Mouse (Mus musculus) MEL (cell line): ENCODE data around the gene Pp2d1. TPM values are rescaled to one million over a fixed set of nuclear protein-coding genes. Genes with fewer than 3 reads are reported as not detected.
A peak's percentile ranks its signal among the peaks of the same experiment; 100 is the strongest.

ENCODE experiments used
- DNase-seq: peaks from one replicate; pipeline ENCODE4 v3.0.0; 2011; ENCODE audit warnings: low read depth, low spot score
- H3K27ac ChIP-seq: 2 replicates; pipeline ENCODE4 v1.5.1; 2012; ENCODE audit warnings: low read depth, mild to moderate bottlenecking, control low read depth, low read length, moderate library complexity; ENCODE audit not compliant: control insufficient read depth
- H3K27me3 ChIP-seq, 2 experiments: fragments of 150-350 bp in 1 of 2; sonication (generic) in 1 of 2; 2 replicates each; pipeline ENCODE4 v1.6.1; 2012; ENCODE audit warnings: low read length in 2 of 2, mild to moderate bottlenecking in 2 of 2, improper control_type of control experiment in 1 of 2, moderate library complexity in 1 of 2; ENCODE audit not compliant: insufficient read depth in 2 of 2, control insufficient read depth in 1 of 2
- H3K36me3 ChIP-seq, 2 experiments: 2 replicates each; pipeline ENCODE4 v1.6.1; 2012 to 2014; ENCODE audit warnings: low read length in 2 of 2, improper control_type of control experiment in 1 of 2, inconsistent platforms in 1 of 2, mild to moderate bottlenecking in 1 of 2; ENCODE audit not compliant: insufficient read depth in 2 of 2, control insufficient read depth in 1 of 2
- H3K4me1 ChIP-seq, 2 experiments: fragments of 150-350 bp in 1 of 2; sonication (generic) in 1 of 2; 2 replicates each; pipeline ENCODE4 v1.6.1; 2012; ENCODE audit warnings: low read length in 2 of 2, improper control_type of control experiment in 1 of 2, mild to moderate bottlenecking in 1 of 2; ENCODE audit not compliant: insufficient read depth in 2 of 2, control insufficient read depth in 1 of 2
- H3K4me3 ChIP-seq, 2 experiments: fragments of 150-350 bp in 1 of 2; sonication (generic) in 1 of 2; 2 replicates each; pipeline ENCODE4 v1.5.1; 2012; ENCODE audit warnings: low read depth in 2 of 2, low read length in 2 of 2, mild to moderate bottlenecking in 2 of 2, moderate library complexity in 2 of 2, control low read depth in 1 of 2, improper control_type of control experiment in 1 of 2; ENCODE audit not compliant: control insufficient read depth in 1 of 2, insufficient read depth in 1 of 2
- H3K79me2 ChIP-seq: 2 replicates; pipeline ENCODE4 v1.6.1; 2012; ENCODE audit warnings: mild to moderate bottlenecking, low read length, moderate library complexity; ENCODE audit not compliant: control insufficient read depth, poor library complexity, insufficient read depth
- H3K9ac ChIP-seq: 2 replicates; pipeline ENCODE4 v1.6.1; 2012; ENCODE audit warnings: low read depth, mild to moderate bottlenecking, control low read depth, low read length, moderate library complexity; ENCODE audit not compliant: control insufficient read depth, poor library complexity, severe bottlenecking
- H3K9me3 ChIP-seq: fragments of 150-350 bp; sonication (generic); replicated peaks from 2 replicates; pipeline ENCODE4 v1.6.1; 2012; ENCODE audit warnings: mild to moderate bottlenecking, low read length, improper control_type of control experiment, moderate library complexity; ENCODE audit not compliant: insufficient read depth
- CTCF ChIP-seq, 3 experiments: IDR thresholded peaks in 2 of 3; conservative IDR thresholded peaks in 1 of 3; 2 replicates each; pipeline ENCODE4 v1.5.1; 2011 to 2012; ENCODE audit warnings: low read length in 3 of 3, low read depth in 2 of 3, mild to moderate bottlenecking in 2 of 3, improper control_type of control experiment in 1 of 3, inconsistent platforms in 1 of 3, mixed read lengths in 1 of 3, moderate library complexity in 1 of 3; ENCODE audit not compliant: control insufficient read depth in 1 of 3, insufficient read depth in 1 of 3, poor library complexity in 1 of 3, severe bottlenecking in 1 of 3
- E2F4 ChIP-seq: IDR thresholded peaks from 2 replicates; pipeline ENCODE4 v1.6.1; 2011; ENCODE audit warnings: low read depth, low read length, improper control_type of control experiment, borderline replicate concordance
- ETS1 ChIP-seq: IDR thresholded peaks from 2 replicates; pipeline ENCODE4 v1.6.1; 2012; ENCODE audit warnings: low read depth, mild to moderate bottlenecking, inconsistent platforms, low read length, improper control_type of control experiment, moderate library complexity
- GABPA ChIP-seq: IDR thresholded peaks from 2 replicates; pipeline ENCODE4 v1.6.1; 2012; ENCODE audit warnings: low read depth, mild to moderate bottlenecking, inconsistent platforms, low read length, improper control_type of control experiment, moderate library complexity
- KAT2A ChIP-seq: conservative IDR thresholded peaks from 2 replicates; pipeline ENCODE4 v1.6.1; 2012; ENCODE audit warnings: low read depth, low read length, improper control_type of control experiment, inconsistent platforms
- MAX ChIP-seq: IDR thresholded peaks from 2 replicates; pipeline ENCODE4 v1.6.1; 2011; ENCODE audit warnings: low read length, improper control_type of control experiment
- MAZ ChIP-seq: IDR thresholded peaks from 2 replicates; pipeline ENCODE4 v1.6.1; 2012; ENCODE audit warnings: low read depth, mild to moderate bottlenecking, inconsistent platforms, low read length, improper control_type of control experiment
- MYB ChIP-seq: IDR thresholded peaks from 2 replicates; pipeline ENCODE4 v1.6.1; 2011; ENCODE audit warnings: mild to moderate bottlenecking, low read depth, low read length, improper control_type of control experiment
- NELFE ChIP-seq: IDR thresholded peaks from 2 replicates; pipeline ENCODE4 v1.6.1; 2011; ENCODE audit warnings: low read depth, low read length, improper control_type of control experiment
- POLR2AphosphoS2 ChIP-seq: IDR thresholded peaks from 2 replicates; pipeline ENCODE4 v1.6.1; 2011; ENCODE audit warnings: low read length, improper control_type of control experiment
- POLR2AphosphoS5 ChIP-seq: IDR thresholded peaks from 2 replicates; pipeline ENCODE4 v1.6.1; 2012; ENCODE audit warnings: low read depth, borderline replicate concordance, mild to moderate bottlenecking, inconsistent platforms, low read length, moderate library complexity, mixed read lengths
- RCOR1 ChIP-seq: IDR thresholded peaks from 2 replicates; pipeline ENCODE4 v1.6.1; 2012; ENCODE audit warnings: low read depth, mild to moderate bottlenecking, inconsistent platforms, low read length, improper control_type of control experiment
- SIN3A ChIP-seq: IDR thresholded peaks from 2 replicates; pipeline ENCODE4 v1.6.1; 2012; ENCODE audit warnings: low read length, improper control_type of control experiment, inconsistent platforms
- SMC3 ChIP-seq: IDR thresholded peaks from 2 replicates; pipeline ENCODE4 v1.6.1; 2011; ENCODE audit warnings: low read depth, low read length, improper control_type of control experiment
- TBP ChIP-seq: IDR thresholded peaks from 2 replicates; pipeline ENCODE4 v1.8.0; 2011; ENCODE audit warnings: low read depth, low read length, improper control_type of control experiment
- TCF12 ChIP-seq: IDR thresholded peaks from 2 replicates; pipeline ENCODE4 v1.6.1; 2014; ENCODE audit warnings: low read depth, mild to moderate bottlenecking, inconsistent platforms, low read length, improper control_type of control experiment, moderate library complexity
- ZC3H11A ChIP-seq: IDR thresholded peaks from 2 replicates; pipeline ENCODE4 v1.6.1; 2012; ENCODE audit warnings: low read depth, mild to moderate bottlenecking, inconsistent platforms, low read length, improper control_type of control experiment
- ZMIZ1 ChIP-seq: IDR thresholded peaks from 2 replicates; pipeline ENCODE4 v1.6.1; 2012; ENCODE audit warnings: low read depth, mild to moderate bottlenecking, inconsistent platforms, low read length, improper control_type of control experiment, moderate library complexity
- polyA plus RNA-seq, 2 experiments: library from polyadenylated mRNA; stranded (reverse) in 1 of 2; unstranded in 1 of 2; fragments of >175 nt in 1 of 2; fragments of >200 nt in 1 of 2; gene quantifications; 2 replicates each; pipeline versions ENCODE4 v1.2.1 to v1.2.4; 2012; ENCODE audit warnings: low replicate concordance in 2 of 2, low read depth in 1 of 2; ENCODE audit not compliant: insufficient read length in 2 of 2, insufficient read depth in 1 of 2, missing spikeins in 1 of 2
- total RNA-seq: library from RNA; depleted of rRNA; stranded (reverse); fragments of 300-350 nt; gene quantifications from 2 replicates; pipeline ENCODE4 v1.2.3, GENCODE M21; 2012

Pp2d1 gene
- total and polyA plus RNA-seq, 3 experiments, result 0.04 to 0.08 TPM; not detected in 1

- Histone ChIP-seq H3K27me3 (no peaks in the 10 kb centered on the region), H3K9ac (no peak overlapping the region), H3K79me2 (no peaks in the 10 kb centered on the region), H3K9me3 (no peaks in the 10 kb centered on the region), H3K4me1 (peaks cover 0 to 2% of the 10 kb centered on the region in 2 experiments; a peak in 1 of 4 replicates), H3K36me3 (no peaks in the 10 kb centered on the region; a peak in 2 of 4 replicates), H3K4me3 (no peak overlapping the region), H3K27ac (no peak overlapping the region)
- DNase-seq, result no peak
- TF ChIP-seq ETS1 (peak; percentile 45), ZMIZ1 (no peak)
Measured at GRCm38 (mm10) chr17:53554813-53555212, 15.6 kb upstream of the Pp2d1 start.

DNA sequence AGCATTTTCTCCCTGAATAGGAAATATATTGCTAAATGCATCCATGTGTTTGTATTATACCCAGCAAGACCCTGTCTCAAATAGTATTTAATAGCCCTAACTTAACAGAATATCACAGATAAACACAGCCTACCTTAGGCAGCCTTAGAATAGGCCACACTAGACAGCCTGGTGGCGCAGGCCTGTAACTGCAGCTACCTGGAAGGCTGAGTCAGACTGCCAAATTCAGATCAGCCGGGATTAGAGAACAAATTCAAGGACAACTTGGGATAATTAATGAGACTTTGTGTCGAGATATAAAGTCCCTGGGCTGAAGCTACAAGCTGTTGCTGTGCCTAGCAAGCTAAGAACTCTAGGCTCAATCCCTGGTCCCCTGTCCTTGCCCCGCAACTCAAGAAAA is 14.8 kb upstream of the Pp2d1 start:
- peak; percentile 39 to 55 (median 40) for TF ChIP-seq CTCF (IDR thresholded peaks at IDR 0.05 in 2 of 3, conservative IDR thresholded peaks at IDR 0.05 in 1 of 3; ENCODE audit: control insufficient read depth in 1 of 3, insufficient read depth in 1 of 3, low read depth in 2 of 3, low read length in 3 of 3, poor library complexity in 1 of 3, severe bottlenecking in 1 of 3)
- TF ChIP-seq SIN3A, result no peak
- peak; percentile 8; the same call in 1 of the 2 replicates for TF ChIP-seq SMC3
- DNase-seq, result peak; percentile 43
- Histone ChIP-seq H3K9ac (no peak overlapping the region), H3K27me3 (no peaks in the 10 kb centered on the region; a peak in 1 of 4 replicates), H3K4me1 (peaks cover 0 to 2% of the 10 kb centered on the region in 2 experiments; a peak in 1 of 4 replicates), H3K27ac (no peak overlapping the region), H3K4me3 (no peak overlapping the region), H3K9me3 (no peaks in the 10 kb centered on the region), H3K36me3 (no peaks in the 10 kb centered on the region; a peak in 1 of 4 replicates), H3K79me2 (no peaks in the 10 kb centered on the region)

DNA sequence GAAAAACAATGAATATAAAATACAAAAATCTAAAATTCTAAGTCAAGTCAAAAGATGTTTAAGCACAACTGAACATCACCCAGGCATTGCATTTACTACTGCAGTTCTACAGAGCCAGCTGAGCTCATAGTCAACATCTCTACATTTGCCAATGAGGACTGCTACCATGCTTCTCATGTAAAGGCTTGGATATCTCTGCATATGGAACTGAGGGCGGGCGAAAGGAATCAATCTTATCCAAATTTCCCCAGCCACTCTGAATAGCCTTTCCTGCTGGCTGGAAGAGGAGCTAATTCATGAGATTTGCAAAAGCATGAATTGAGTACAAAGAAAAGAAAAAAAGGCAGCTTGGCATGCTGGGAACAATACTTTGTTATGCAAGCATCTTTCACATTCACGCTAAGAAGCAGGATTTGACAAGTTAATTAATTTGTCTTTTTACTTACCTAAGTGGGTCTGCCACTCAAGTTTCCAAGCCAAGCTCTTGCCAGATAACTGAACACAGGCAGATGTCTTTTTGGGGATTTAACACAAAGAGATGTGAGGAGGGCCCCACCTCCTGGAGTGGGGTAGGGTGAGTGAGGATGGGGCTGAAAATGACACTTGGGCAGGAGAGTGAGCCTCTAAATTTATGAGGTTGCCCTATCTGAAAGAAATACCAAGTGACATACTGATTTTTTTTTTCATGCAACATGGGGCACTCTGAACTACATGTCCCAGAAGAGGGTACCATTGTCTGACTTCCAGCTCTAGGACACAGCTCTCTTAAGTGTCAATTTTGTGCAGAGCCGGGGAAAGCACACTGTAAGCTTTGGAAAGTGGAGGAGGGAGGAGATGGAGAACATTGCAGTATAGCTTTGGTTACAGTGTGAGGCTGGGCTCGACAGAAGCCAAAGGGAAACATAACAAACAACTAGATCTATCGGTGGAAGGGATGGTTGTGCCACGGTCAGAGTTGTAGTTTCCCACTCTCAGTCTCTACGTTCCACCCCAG is 12.4 kb upstream of the Pp2d1 start:
- H3K9ac ChIP-seq, result no peak overlapping the region
- H3K4me3 ChIP-seq, result no peak overlapping the region
- peaks cover 0 to 2% of the 10 kb centered on the region in 2 experiments; a peak in 1 of 4 replicates for H3K4me1 ChIP-seq
- H3K79me2 ChIP-seq, result no peaks in the 10 kb centered on the region
- H3K27me3 ChIP-seq, result no peaks in the 10 kb centered on the region; a peak in 1 of 4 replicates
- no peaks in the 10 kb centered on the region for H3K9me3 ChIP-seq
- H3K36me3 ChIP-seq, result no peaks in the 10 kb centered on the region; a peak in 1 of 4 replicates
- no peak for DNase-seq
- TF ChIP-seq NELFE (no peak), GABPA (no peak), MAX (no peak), POLR2AphosphoS2 (no peak), POLR2AphosphoS5 (no peak), SIN3A (no peak), TCF12 (no peak), KAT2A (no peak), MYB (no peak), MAZ (no peak), TBP (no peak), E2F4 (no peak), ZC3H11A (no peak), RCOR1 (no peak)
- no peak overlapping the region for H3K27ac ChIP-seq
